In genomic region chr8:111772083-111772482, GRCm38 (mm10) we compare ENCODE assay signal across 10 mouse cellular contexts. TPM values are rescaled to one million over a fixed set of nuclear protein-coding genes. Genes with fewer than 3 reads are reported as not detected.
"Had no signal": no experiment of that assay in that cellular context is flagged by ENCODE, and none has a peak within 500 bp of the region (broad histone marks: within the 10 kb centered on the region; RNA-seq: fewer than 3 reads in every experiment).

No protein-coding gene starts in this region.

- DNase-seq: kidney, postnatal 10 days; kidney, postnatal 4 days; left cerebral cortex, postnatal 4 days; lung, adult 18-20 months; retina, postnatal 1 day; right cerebral cortex, postnatal 4 days; spleen, adult 18-20 months; thymus, adult 2 months; thymus, postnatal 25 days had no signal

RNA-seq across cellular contexts. Expression of gene Bcar1, which starts 28.5 kb away (rescaled TPM):
- total RNA-seq: megakaryocyte-erythroid progenitor cell, adult 5-6 weeks had no signal
